Mouse (Mus musculus) liver, embryonic 14.5 days (tissue): Measurements from ENCODE around the gene Spata13.

Source experiments
- CTCF ChIP-seq: IDR thresholded peaks from 2 replicates; pipeline ENCODE4 v1.5.1; 2016; ENCODE audit warnings: antibody characterized with exemption, low read depth, control low read depth
- EP300 ChIP-seq: IDR thresholded peaks from 2 replicates; pipeline ENCODE4 v1.6.1; 2016; ENCODE audit warnings: antibody characterized with exemption, low read depth

DNA sequence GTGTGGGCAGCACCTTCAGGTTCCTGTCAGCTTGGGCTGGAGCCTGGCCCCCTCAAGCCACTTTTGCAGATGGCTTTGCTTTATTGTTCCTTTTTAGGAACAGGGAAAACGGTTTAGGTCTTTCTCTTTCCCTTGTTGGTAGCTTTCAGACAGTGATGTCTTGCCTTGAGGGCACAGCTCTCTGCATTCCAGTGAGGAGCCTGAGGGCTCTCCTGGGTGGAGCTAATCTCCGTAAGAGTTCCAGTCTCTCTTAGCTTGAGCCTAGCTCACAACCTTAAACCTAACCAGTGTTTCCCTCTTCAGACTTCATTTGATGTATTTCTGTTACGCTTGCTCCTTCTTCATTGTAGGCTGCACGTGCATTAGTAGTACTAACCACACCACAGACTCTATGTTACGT, 81.9 kb downstream of the Spata13 start:
- no peak for TF ChIP-seq CTCF
- no peak for TF ChIP-seq EP300
